Mouse (Mus musculus) midbrain, embryonic 13.5 days (tissue): ENCODE results near the gene Tmem161a. TPM values are rescaled to one million over a fixed set of nuclear protein-coding genes. Genes with fewer than 3 reads are reported as not detected.

Experiments
- ATAC-seq: fragments of 200-750 bp; cut with Nextera tagmentation; 2 replicates; pipeline ENCODE4 v1.8.0; 2017; ENCODE audit warnings: mild to moderate bottlenecking, moderate TSS enrichment, moderate library complexity
- H3K27ac ChIP-seq: fragments of 300-500 bp; sonication (generic); 2 replicates; pipeline ENCODE4 v1.5.1; 2015; ENCODE audit warnings: inconsistent platforms, mild to moderate bottlenecking, moderate library complexity
- H3K27me3 ChIP-seq: fragments of 300-500 bp; sonication (generic); 2 replicates; pipeline ENCODE4 v1.6.1; 2015; ENCODE audit warnings: mild to moderate bottlenecking, inconsistent platforms
- H3K36me3 ChIP-seq: fragments of 300-500 bp; sonication (generic); 2 replicates; pipeline ENCODE4 v1.6.1; 2015; ENCODE audit warnings: mild to moderate bottlenecking, inconsistent platforms
- H3K4me1 ChIP-seq: fragments of 300-500 bp; sonication (generic); replicated peaks from 2 replicates; pipeline ENCODE4 v1.6.1; 2015; ENCODE audit warnings: inconsistent platforms
- H3K4me2 ChIP-seq: fragments of 300-500 bp; sonication (generic); replicated peaks from 2 replicates; pipeline ENCODE4 v1.6.1; 2015; ENCODE audit warnings: moderate library complexity, mild to moderate bottlenecking, inconsistent platforms
- H3K4me3 ChIP-seq: fragments of 300-500 bp; sonication (generic); replicated peaks from 2 replicates; pipeline ENCODE4 v1.5.1; 2015; ENCODE audit warnings: mild to moderate bottlenecking, inconsistent platforms
- H3K9ac ChIP-seq: fragments of 300-500 bp; sonication (generic); replicated peaks from 2 replicates; pipeline ENCODE4 v1.6.1; 2015; ENCODE audit warnings: mild to moderate bottlenecking, inconsistent platforms
- H3K9me3 ChIP-seq: fragments of 300-500 bp; sonication (generic); 2 replicates; pipeline ENCODE4 v1.6.1; 2016; ENCODE audit warnings: mild to moderate bottlenecking, inconsistent platforms
- WGBS: fragments of 180-500 bp; shearing (Covaris S2); methylation state at CpG from one replicate; pipeline ENCODE4 v1.1.7; 2015; 5-methylcytosine and 5-hydroxymethylcytosine counted together
- polyA plus RNA-seq: library from polyadenylated mRNA; unstranded; fragments of >200 nt; fragmentation: Nextera tagmentation; extraction: Ambion mirVana; gene quantifications from 2 replicates; pipeline ENCODE4 v1.2.1, GENCODE M21; 2015

Tmem161a gene
- polyA plus RNA-seq, 1 experiment from 2014 or later, result 49.5 TPM

GRCm38 (mm10) chr8:70166504-70167110 lies 5.5 kb upstream of the Tmem161a start:
- H3K4me1 ChIP-seq, result peaks cover 6% of the 10 kb centered on the region; the same call in 1 of the 2 replicates
- H3K9ac ChIP-seq, result peak overlapping the region; percentile 36; the same call in 1 of the 2 replicates
- H3K27ac ChIP-seq, result no peak overlapping the region
- no peaks in the 10 kb centered on the region for H3K9me3 ChIP-seq
- H3K27me3 ChIP-seq, result peaks cover 29% of the 10 kb centered on the region
- H3K36me3 ChIP-seq, result no peaks in the 10 kb centered on the region
- peak; percentile 91 for ATAC-seq
- 2% methylated on average over 21 of the region's 21 CpGs for WGBS
- peak overlapping the region; percentile 56 for H3K4me2 ChIP-seq
- peak overlapping the region; percentile 25 for H3K4me3 ChIP-seq

GRCm38 (mm10) chr8:70170116-70170515 lies 2.0 kb upstream of the Tmem161a start:
- 85% methylated on average over 3 of the region's 3 CpGs for WGBS
- ATAC-seq, result no peak
- Histone ChIP-seq H3K4me1 (peaks cover 27% of the 10 kb centered on the region), H3K9ac (no peak overlapping the region), H3K4me3 (no peak overlapping the region), H3K27me3 (peaks cover 19% of the 10 kb centered on the region), H3K27ac (no peak overlapping the region), H3K9me3 (no peaks in the 10 kb centered on the region), H3K36me3 (no peaks in the 10 kb centered on the region), H3K4me2 (no peak overlapping the region)

GRCm38 (mm10) chr8:70170748-70171147 lies 1.4 kb upstream of the Tmem161a start:
- Histone ChIP-seq H3K4me3 (no peak overlapping the region), H3K36me3 (no peaks in the 10 kb centered on the region), H3K4me1 (peaks cover 27% of the 10 kb centered on the region), H3K9me3 (no peaks in the 10 kb centered on the region), H3K27me3 (peaks cover 12% of the 10 kb centered on the region), H3K27ac (no peak overlapping the region), H3K4me2 (no peak overlapping the region), H3K9ac (no peak overlapping the region)
- WGBS, result 85% methylated on average over 3 of the region's 3 CpGs
- no peak for ATAC-seq

- ATAC-seq, result no peak
- Histone ChIP-seq H3K4me3 (no peak overlapping the region), H3K4me2 (no peak overlapping the region), H3K36me3 (no peaks in the 10 kb centered on the region), H3K9me3 (no peaks in the 10 kb centered on the region), H3K9ac (no peak overlapping the region), H3K4me1 (peaks cover 27% of the 10 kb centered on the region), H3K27ac (no peak overlapping the region), H3K27me3 (peaks cover 8% of the 10 kb centered on the region)
- WGBS, result 95% methylated on average over 7 of the region's 7 CpGs
Measured at GRCm38 (mm10) chr8:70171240-70171639, 916 bp upstream of the Tmem161a start.

GRCm38 (mm10) chr8:70173320-70173719 lies 1.2 kb downstream of the Tmem161a start:
- no peak for ATAC-seq
- Histone ChIP-seq H3K4me3 (peak overlapping the region; percentile 56), H3K9me3 (no peaks in the 10 kb centered on the region), H3K27me3 (peaks cover under 1% of the 10 kb centered on the region; the same call in 1 of the 2 replicates), H3K4me2 (peak overlapping the region; percentile 61), H3K4me1 (peaks cover 21% of the 10 kb centered on the region), H3K27ac (no peak overlapping the region), H3K36me3 (peaks cover 16% of the 10 kb centered on the region), H3K9ac (no peak overlapping the region)
- WGBS, result 93% methylated on average over 5 of the region's 5 CpGs

GRCm38 (mm10) chr8:70174079-70174478 lies 1.9 kb downstream of the Tmem161a start:
- H3K9ac ChIP-seq, result peak overlapping the region; percentile 55

GRCm38 (mm10) chr8:70178231-70178630 lies 6.1 kb downstream of the Tmem161a start:
- WGBS, result 86% methylated on average over 2 of the region's 2 CpGs
- Histone ChIP-seq H3K4me3 (no peak overlapping the region), H3K27me3 (no peaks in the 10 kb centered on the region), H3K4me1 (peaks cover 13% of the 10 kb centered on the region), H3K4me2 (no peak overlapping the region), H3K9me3 (no peaks in the 10 kb centered on the region), H3K9ac (no peak overlapping the region), H3K36me3 (peaks cover 55% of the 10 kb centered on the region), H3K27ac (no peak overlapping the region)
- no peak for ATAC-seq

More at GRCm38 (mm10) chr8:70174079-70174478, 1.9 kb downstream of the Tmem161a start:
- H3K4me3 ChIP-seq, result no peak overlapping the region
- no peaks in the 10 kb centered on the region for H3K27me3 ChIP-seq
- no peak overlapping the region for H3K4me2 ChIP-seq
- peaks cover 21% of the 10 kb centered on the region for H3K4me1 ChIP-seq
- WGBS, result 93% methylated on average over 7 of the region's 7 CpGs
- H3K36me3 ChIP-seq, result peaks cover 22% of the 10 kb centered on the region
- no peak overlapping the region for H3K27ac ChIP-seq
- no peaks in the 10 kb centered on the region for H3K9me3 ChIP-seq
- no peak for ATAC-seq

- no peak for ATAC-seq
- peaks cover 5% of the 10 kb centered on the region; the same call in 1 of the 2 replicates for H3K4me1 ChIP-seq
Measured at GRCm38 (mm10) chr8:70179082-70179481, 6.9 kb downstream of the Tmem161a start.

GRCm38 (mm10) chr8:70181212-70181902 lies 9.2 kb downstream of the Tmem161a start:
- Histone ChIP-seq H3K27me3 (no peaks in the 10 kb centered on the region), H3K4me2 (no peak overlapping the region), H3K9ac (0 out of 2 replicates have a peak overlapping the region, but pooled peaks have one; percentile 28), H3K4me3 (no peak overlapping the region), H3K27ac (no peak overlapping the region), H3K9me3 (no peaks in the 10 kb centered on the region), H3K36me3 (peaks cover 57% of the 10 kb centered on the region), H3K4me1 (no peaks in the 10 kb centered on the region)
- whole genome bisulfite sequencing, result 92% methylated on average over 16 of the region's 16 CpGs
- ATAC-seq, result no peak

More at GRCm38 (mm10) chr8:70179082-70179481, 6.9 kb downstream of the Tmem161a start:
- Histone ChIP-seq H3K36me3 (peaks cover 57% of the 10 kb centered on the region), H3K4me2 (no peak overlapping the region), H3K27me3 (no peaks in the 10 kb centered on the region), H3K9ac (no peak overlapping the region), H3K27ac (no peak overlapping the region), H3K4me3 (no peak overlapping the region), H3K9me3 (no peaks in the 10 kb centered on the region)
- WGBS, result 95% methylated on average over 4 of the region's 4 CpGs

- 0 out of 2 replicates have a peak overlapping the region, but pooled peaks have one; percentile 28 for H3K9ac ChIP-seq
- no peaks in the 10 kb centered on the region for H3K27me3 ChIP-seq
- no peak overlapping the region for H3K27ac ChIP-seq
- 76% methylated on average over 2 of the region's 2 CpGs for WGBS
- no peak for ATAC-seq
- no peaks in the 10 kb centered on the region for H3K9me3 ChIP-seq
- H3K4me1 ChIP-seq, result no peaks in the 10 kb centered on the region
- H3K4me3 ChIP-seq, result no peak overlapping the region
- H3K36me3 ChIP-seq, result peaks cover 54% of the 10 kb centered on the region
- H3K4me2 ChIP-seq, result no peak overlapping the region
Measured at GRCm38 (mm10) chr8:70181903-70182252, 9.7 kb downstream of the Tmem161a start.

GRCm38 (mm10) chr8:70183194-70183593 lies 11.0 kb downstream of the Tmem161a start:
- no peak for ATAC-seq
- 93% methylated on average over 4 of the region's 4 CpGs for WGBS
- Histone ChIP-seq H3K4me3 (no peak overlapping the region), H3K27me3 (no peaks in the 10 kb centered on the region), H3K36me3 (peaks cover 46% of the 10 kb centered on the region), H3K4me2 (no peak overlapping the region), H3K4me1 (no peaks in the 10 kb centered on the region), H3K27ac (no peak overlapping the region), H3K9me3 (no peaks in the 10 kb centered on the region), H3K9ac (no peak overlapping the region)

GRCm38 (mm10) chr8:70188707-70189106 lies 16.6 kb downstream of the Tmem161a start:
- Histone ChIP-seq H3K9me3 (no peaks in the 10 kb centered on the region), H3K4me2 (no peak overlapping the region), H3K9ac (no peak overlapping the region), H3K4me3 (no peak overlapping the region), H3K4me1 (no peaks in the 10 kb centered on the region; the same call in 1 of the 2 replicates), H3K36me3 (peaks cover 6% of the 10 kb centered on the region), H3K27ac (no peak overlapping the region), H3K27me3 (no peaks in the 10 kb centered on the region)
- WGBS, result 70% methylated on average over 7 of the region's 7 CpGs
- ATAC-seq, result no peak
